Mouse (Mus musculus) olfactory bulb, adult 2 months (tissue): ENCODE measurements around the gene Nlgn2.

Experiments used
- CTCF ChIP-seq: fragments of 200-500 bp; IDR thresholded peaks from 2 replicates; pipeline ENCODE4 v1.5.1; 2012; ENCODE audit warnings: low read depth, mild to moderate bottlenecking, low read length, moderate library complexity; ENCODE audit not compliant: insufficient read depth
- POLR2A ChIP-seq: fragments of 200-500 bp; IDR thresholded peaks from 2 replicates; pipeline ENCODE4 v1.6.1; 2012; ENCODE audit warnings: mild to moderate bottlenecking, low read depth, low read length, moderate library complexity; ENCODE audit not compliant: insufficient read depth

- TF ChIP-seq CTCF = no peak
- no peak for TF ChIP-seq POLR2A
Observed at GRCm38 (mm10) chr11:69848021-69848420, 10.4 kb upstream of the Nlgn2 start.
